Mouse (Mus musculus): ENCODE measurements at regions not wholly inside any gene's neighbourhood (a gene's known extent, or its start where the extent isn't known, plus 50 kb on each side); places are given as distances from the start of the nearest gene placed in this dataset.

DNA sequence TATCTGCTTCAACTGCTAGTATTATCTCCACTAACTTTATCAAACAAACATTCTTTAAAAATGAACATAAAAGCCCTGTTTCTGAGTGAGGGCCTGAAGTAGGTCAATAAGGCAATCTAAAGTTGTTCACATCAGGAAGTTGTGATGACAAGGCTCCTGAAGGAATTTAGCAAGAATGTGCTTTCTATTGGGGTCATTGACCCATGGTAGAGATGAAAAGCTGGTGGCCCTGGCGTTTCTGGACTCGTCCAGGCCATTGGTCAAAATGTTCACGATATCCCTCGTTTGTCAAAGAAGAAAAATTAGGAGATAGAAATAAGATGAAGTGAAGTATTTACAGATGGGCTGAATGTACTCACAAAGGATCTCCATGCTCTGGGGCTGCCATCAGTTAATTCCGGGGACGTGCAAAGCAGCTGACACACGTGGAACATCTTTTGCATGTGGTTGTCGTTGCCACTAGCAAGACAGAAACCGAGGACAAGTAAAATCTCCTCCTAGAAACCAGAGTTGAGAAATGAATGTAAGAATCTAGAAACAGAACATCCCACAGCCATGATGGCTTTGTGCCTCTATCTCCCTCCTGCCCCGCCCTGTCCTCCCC, 134.1 kb downstream of the Snx18 start:
- Histone ChIP-seq H3K27me3 (ENCODE audit: control insufficient read depth, insufficient read depth, low read length) (no peaks in the 10 kb centered on the region), H3K36me3 (ENCODE audit: control insufficient read depth, insufficient read depth, low read length) (no peaks in the 10 kb centered on the region), H3K27ac (ENCODE audit: control insufficient read depth, insufficient read depth, low read depth, low read length) (no peak overlapping the region), H3K4me1 (ENCODE audit: control insufficient read depth, insufficient read depth, low read length) (no peaks in the 10 kb centered on the region; the same call in 1 of the 2 replicates), H3K4me3 (ENCODE audit: control insufficient read depth, low read depth, low read length) (no peak overlapping the region)
- TF ChIP-seq POLR2A (IDR thresholded peaks at IDR 0.05; ENCODE audit: control insufficient read depth, low read depth, low read length), result no peak
- TF ChIP-seq CTCF (IDR thresholded peaks at IDR 0.05; ENCODE audit: control insufficient read depth, insufficient read depth, insufficient replicate concordance, low read depth, low read length), result no peak

DNA sequence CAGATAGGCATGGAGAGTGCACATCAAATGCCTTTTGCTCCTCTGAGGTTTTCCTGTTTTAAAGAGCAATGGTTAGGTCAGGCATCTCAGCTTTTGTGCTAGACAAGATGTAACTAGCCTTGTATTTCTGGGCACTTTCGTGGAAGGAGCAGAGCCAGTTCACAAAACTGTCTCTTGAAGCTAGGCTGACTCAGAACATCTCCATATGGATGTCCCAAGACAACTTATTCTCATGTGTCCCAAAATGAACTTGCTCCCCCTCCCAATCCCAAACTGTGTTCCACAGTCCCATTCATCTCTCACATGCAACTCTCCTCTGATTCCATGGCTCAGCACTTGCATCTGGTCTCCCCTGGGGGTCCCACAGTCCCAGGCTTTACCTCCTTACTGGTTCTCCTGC, 135.5 kb downstream of the Snx18 start:
- TF ChIP-seq CTCF (IDR thresholded peaks at IDR 0.05; ENCODE audit: control insufficient read depth, insufficient read depth, insufficient replicate concordance, low read depth, low read length) (no peak), POLR2A (IDR thresholded peaks at IDR 0.05; ENCODE audit: control insufficient read depth, low read depth, low read length) (no peak)
- Histone ChIP-seq H3K36me3 (ENCODE audit: control insufficient read depth, insufficient read depth, low read length) (no peaks in the 10 kb centered on the region), H3K4me3 (ENCODE audit: control insufficient read depth, low read depth, low read length) (no peak overlapping the region), H3K4me1 (ENCODE audit: control insufficient read depth, insufficient read depth, low read length) (no peaks in the 10 kb centered on the region; the same call in 1 of the 2 replicates), H3K27ac (ENCODE audit: control insufficient read depth, insufficient read depth, low read depth, low read length) (no peak overlapping the region), H3K27me3 (ENCODE audit: control insufficient read depth, insufficient read depth, low read length) (no peaks in the 10 kb centered on the region)

DNA sequence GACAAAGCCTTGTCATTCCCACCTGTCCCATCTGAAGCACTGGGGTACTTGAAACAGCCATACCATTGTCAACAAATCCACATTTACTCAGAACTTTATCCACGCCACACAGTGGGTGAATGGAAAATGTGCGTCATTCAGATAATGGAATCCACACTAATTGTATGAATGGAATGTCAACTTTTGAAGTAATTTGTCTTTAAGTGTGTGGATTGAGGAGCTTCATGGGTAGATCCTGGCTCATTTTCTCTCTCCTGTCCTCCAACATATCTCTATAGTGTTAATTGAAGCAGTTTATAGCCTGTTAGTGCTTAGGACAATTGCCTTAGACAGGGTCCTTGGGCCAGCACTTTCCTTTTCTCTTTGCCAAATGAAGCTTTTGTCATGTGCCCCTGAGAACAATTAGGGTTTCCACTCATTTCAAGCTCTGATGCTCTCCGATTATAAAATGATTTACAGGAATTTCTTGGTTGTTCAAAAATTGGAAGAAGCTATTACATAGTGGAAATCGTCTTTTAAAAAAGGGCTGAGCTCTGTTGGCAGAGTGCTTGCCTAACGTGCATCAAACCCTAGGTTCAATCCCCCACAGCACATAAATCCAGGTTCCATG, 140.4 kb downstream of the Snx18 start:
- no peak overlapping the region for H3K27ac ChIP-seq (ENCODE audit: control insufficient read depth, insufficient read depth, low read depth, low read length)
- H3K36me3 ChIP-seq (ENCODE audit: control insufficient read depth, insufficient read depth, low read length), result no peaks in the 10 kb centered on the region
- no peak overlapping the region for H3K4me3 ChIP-seq (ENCODE audit: control insufficient read depth, low read depth, low read length)
- H3K4me1 ChIP-seq (ENCODE audit: control insufficient read depth, insufficient read depth, low read length), result no peaks in the 10 kb centered on the region; the same call in 1 of the 2 replicates
- no peaks in the 10 kb centered on the region for H3K27me3 ChIP-seq (ENCODE audit: control insufficient read depth, insufficient read depth, low read length)
- no peak for TF ChIP-seq POLR2A (IDR thresholded peaks at IDR 0.05; ENCODE audit: control insufficient read depth, low read depth, low read length)
- no peak for TF ChIP-seq CTCF (IDR thresholded peaks at IDR 0.05; ENCODE audit: control insufficient read depth, insufficient read depth, insufficient replicate concordance, low read depth, low read length)

DNA sequence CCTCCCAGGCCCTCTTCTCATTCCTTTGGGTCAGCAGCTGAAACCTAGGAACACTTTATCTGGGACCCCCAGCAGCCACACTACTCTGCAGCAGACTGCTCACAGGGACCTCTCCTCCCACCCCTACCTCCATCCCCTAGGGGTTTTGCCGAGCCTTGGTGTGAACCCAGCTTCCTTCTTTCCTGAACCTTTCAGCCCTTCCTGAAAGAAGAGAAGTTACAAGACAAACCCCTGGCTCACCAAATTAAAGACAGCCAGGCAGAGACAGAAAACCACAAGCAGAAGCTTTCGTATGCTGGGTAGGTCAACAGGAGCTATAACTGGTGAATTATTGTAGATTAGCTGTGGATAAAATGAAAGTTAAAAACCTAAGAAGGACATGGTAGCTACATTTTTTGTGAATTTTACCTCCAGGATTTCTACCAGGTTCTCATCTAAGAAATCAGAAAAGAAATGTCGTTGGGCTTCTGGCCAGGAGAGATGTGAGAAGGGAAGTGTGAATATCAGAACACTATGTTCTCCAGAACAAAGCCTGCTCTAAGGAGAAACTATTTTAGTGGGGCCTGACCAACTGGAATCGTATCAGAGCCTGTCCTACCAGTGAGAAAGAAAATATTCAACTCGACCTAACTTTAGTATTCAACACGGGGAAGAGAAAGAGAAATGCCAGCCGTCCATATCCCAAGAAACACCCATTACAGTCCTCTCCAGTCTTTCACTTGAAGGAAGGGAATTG, 147.4 kb downstream of the Snx18 start:
- Histone ChIP-seq H3K27me3 (ENCODE audit: control insufficient read depth, insufficient read depth, low read length) (no peaks in the 10 kb centered on the region), H3K4me1 (ENCODE audit: control insufficient read depth, insufficient read depth, low read length) (peaks cover 5% of the 10 kb centered on the region), H3K27ac (ENCODE audit: control insufficient read depth, insufficient read depth, low read depth, low read length) (no peak overlapping the region), H3K36me3 (ENCODE audit: control insufficient read depth, insufficient read depth, low read length) (no peaks in the 10 kb centered on the region), H3K4me3 (ENCODE audit: control insufficient read depth, low read depth, low read length) (no peak overlapping the region)
- TF ChIP-seq POLR2A (IDR thresholded peaks at IDR 0.05; ENCODE audit: control insufficient read depth, low read depth, low read length) (no peak), CTCF (IDR thresholded peaks at IDR 0.05; ENCODE audit: control insufficient read depth, insufficient read depth, insufficient replicate concordance, low read depth, low read length) (no peak)

DNA sequence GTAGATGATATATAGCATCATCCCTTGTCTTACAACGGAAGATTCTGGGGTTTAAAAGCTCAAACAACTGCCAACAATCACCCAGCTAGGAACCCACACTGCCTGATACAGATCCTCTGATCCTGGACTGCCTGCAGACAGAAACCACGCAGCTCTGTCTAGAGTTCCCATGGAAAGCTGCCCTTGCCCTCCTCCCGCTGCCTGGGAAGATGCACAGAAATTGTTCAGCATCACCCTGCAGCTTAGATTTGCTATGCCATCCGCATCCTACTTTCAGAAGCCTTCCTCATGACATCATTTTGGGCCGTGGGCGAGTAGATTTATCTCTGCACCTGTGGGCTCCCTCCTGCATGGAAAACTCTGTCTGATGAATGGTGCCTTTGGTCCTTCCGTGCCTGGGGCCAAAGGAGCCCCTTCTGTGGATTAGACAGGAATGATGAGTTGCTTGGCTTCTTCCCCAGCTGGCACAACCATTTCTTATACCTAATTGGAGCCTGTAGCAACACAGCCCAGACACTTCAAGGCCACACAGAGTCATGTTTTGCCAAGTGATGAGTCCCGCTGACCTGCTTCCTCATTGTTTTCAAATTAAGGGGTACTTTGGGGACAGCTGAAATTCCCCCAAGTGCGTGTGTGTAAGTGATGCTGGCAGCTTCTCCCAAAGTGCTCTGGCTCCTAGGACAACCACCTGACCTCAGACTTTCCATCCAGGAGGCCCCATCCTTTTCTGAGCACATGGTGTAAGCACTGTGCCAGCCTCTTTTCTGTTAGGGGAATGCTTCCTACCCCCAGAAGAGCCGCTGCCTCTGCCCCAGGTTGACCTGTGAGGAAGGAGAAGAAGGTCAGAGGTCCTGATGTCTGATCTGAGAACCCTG, 153.9 kb downstream of the Snx18 start:
- H3K4me1 ChIP-seq (ENCODE audit: control insufficient read depth, insufficient read depth, low read length), result peaks cover 5% of the 10 kb centered on the region
- no peaks in the 10 kb centered on the region for H3K27me3 ChIP-seq (ENCODE audit: control insufficient read depth, insufficient read depth, low read length)
- no peak for TF ChIP-seq CTCF (IDR thresholded peaks at IDR 0.05; ENCODE audit: control insufficient read depth, insufficient read depth, insufficient replicate concordance, low read depth, low read length)
- no peak for TF ChIP-seq POLR2A (IDR thresholded peaks at IDR 0.05; ENCODE audit: control insufficient read depth, low read depth, low read length)
- no peak overlapping the region for H3K4me3 ChIP-seq (ENCODE audit: control insufficient read depth, low read depth, low read length)
- H3K27ac ChIP-seq (ENCODE audit: control insufficient read depth, insufficient read depth, low read depth, low read length), result no peak overlapping the region
- no peaks in the 10 kb centered on the region for H3K36me3 ChIP-seq (ENCODE audit: control insufficient read depth, insufficient read depth, low read length)

DNA sequence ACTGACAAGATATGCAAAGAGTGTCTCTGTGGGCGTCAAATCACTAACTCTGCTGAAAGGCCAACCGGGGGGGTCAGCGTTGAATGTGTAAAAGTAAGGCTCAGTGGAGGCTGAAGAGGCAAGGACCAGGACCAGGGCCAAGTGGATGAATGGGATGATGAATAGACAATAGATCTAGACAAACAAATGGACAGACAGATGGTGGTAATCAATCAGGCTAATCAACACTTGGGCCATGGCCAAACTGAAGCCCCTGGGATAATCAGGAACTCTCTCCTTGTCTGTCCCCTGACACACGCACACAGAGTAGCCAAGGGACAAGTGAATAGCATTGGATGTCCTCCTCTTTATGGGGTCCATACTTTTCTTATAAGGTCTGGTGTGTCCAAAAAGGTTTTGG, 154.9 kb downstream of the Snx18 start:
- Histone ChIP-seq H3K27me3 (ENCODE audit: control insufficient read depth, insufficient read depth, low read length) (no peaks in the 10 kb centered on the region), H3K4me3 (ENCODE audit: control insufficient read depth, low read depth, low read length) (no peak overlapping the region), H3K4me1 (ENCODE audit: control insufficient read depth, insufficient read depth, low read length) (peaks cover 5% of the 10 kb centered on the region), H3K27ac (ENCODE audit: control insufficient read depth, insufficient read depth, low read depth, low read length) (no peak overlapping the region), H3K36me3 (ENCODE audit: control insufficient read depth, insufficient read depth, low read length) (no peaks in the 10 kb centered on the region)
- no peak for TF ChIP-seq CTCF (IDR thresholded peaks at IDR 0.05; ENCODE audit: control insufficient read depth, insufficient read depth, insufficient replicate concordance, low read depth, low read length)

Measured in testis, adult 2 months (tissue).